Mouse (Mus musculus) neural tube, embryonic 11.5 days (tissue): ENCODE data around the gene Spata7. TPM values are rescaled to one million over a fixed set of nuclear protein-coding genes. Genes with fewer than 3 reads are reported as not detected.

Source experiments
- ATAC-seq: fragments of 200-750 bp; cut with Nextera tagmentation; 2 replicates; pipeline ENCODE4 v1.8.0; 2017; ENCODE audit warnings: moderate number of reproducible peaks, mild to moderate bottlenecking, moderate TSS enrichment, moderate library complexity; ENCODE audit not compliant: insufficient read depth, low FRiP score, low TSS enrichment
- DNase-seq: peaks from one replicate; pipeline ENCODE4 v3.0.0-alpha.2; 2015; ENCODE audit warnings: low spot score
- H3K27ac ChIP-seq: fragments of 300-500 bp; sonication (generic); 2 replicates; pipeline ENCODE4 v1.5.1; 2014; ENCODE audit warnings: low read depth, mild to moderate bottlenecking, low read length
- H3K27me3 ChIP-seq: fragments of 300-500 bp; sonication (generic); 2 replicates; pipeline ENCODE4 v1.6.1; 2014; ENCODE audit warnings: mild to moderate bottlenecking, low read length, mixed read lengths; ENCODE audit not compliant: control insufficient read depth, insufficient read depth
- H3K36me3 ChIP-seq: fragments of 300-500 bp; sonication (generic); 2 replicates; pipeline ENCODE4 v1.6.1; 2014; ENCODE audit warnings: mild to moderate bottlenecking, low read length, moderate library complexity, mixed read lengths; ENCODE audit not compliant: control insufficient read depth, insufficient read depth
- H3K4me1 ChIP-seq: fragments of 300-500 bp; sonication (generic); 2 replicates; pipeline ENCODE4 v1.6.1; 2014; ENCODE audit warnings: low read length, mixed read lengths; ENCODE audit not compliant: control insufficient read depth, insufficient read depth
- H3K4me2 ChIP-seq: fragments of 300-500 bp; sonication (generic); 2 replicates; pipeline ENCODE4 v1.6.1; 2014; ENCODE audit warnings: low read depth, mild to moderate bottlenecking, moderate library complexity
- H3K4me3 ChIP-seq: fragments of 300-500 bp; sonication (generic); 2 replicates; pipeline ENCODE4 v1.5.1; 2014; ENCODE audit warnings: low read depth, low read length
- H3K9ac ChIP-seq: fragments of 300-500 bp; sonication (generic); 2 replicates; pipeline ENCODE4 v1.6.1; 2014; ENCODE audit warnings: mild to moderate bottlenecking, low read length
- H3K9me3 ChIP-seq: fragments of 300-500 bp; sonication (generic); 2 replicates; pipeline ENCODE4 v1.6.1; 2016; ENCODE audit warnings: low read length; ENCODE audit not compliant: control insufficient read depth
- WGBS: fragments of 180-500 bp; shearing (Covaris S2); extraction: QIAGEN DNeasy Blood & Tissue Kit; methylation state at CpG from one replicate; pipeline ENCODE4 v1.1.7; 2014; 5-methylcytosine and 5-hydroxymethylcytosine counted together
- polyA plus RNA-seq: library from polyadenylated mRNA; unstranded; fragments of >200 nt; fragmentation: Nextera tagmentation; extraction: Ambion mirVana; gene quantifications from 2 replicates; pipeline ENCODE4 v1.2.1, GENCODE M21; 2014

Spata7 gene
- polyA plus RNA-seq, 1 experiment from 2014 or later = 19.5 TPM

- DNase-seq (no peak), ATAC-seq (no peak)
- H3K9ac ChIP-seq = no peak overlapping the region
- H3K4me1 ChIP-seq = no peaks in the 10 kb centered on the region
- H3K27ac ChIP-seq = no peak overlapping the region
- H3K9me3 ChIP-seq = no peaks in the 10 kb centered on the region
- 87% methylated on average over 15 of the region's 15 CpGs for WGBS
- H3K36me3 ChIP-seq = peaks cover 6% of the 10 kb centered on the region
- no peaks in the 10 kb centered on the region for H3K27me3 ChIP-seq
- no peak overlapping the region for H3K4me3 ChIP-seq
- H3K4me2 ChIP-seq = no peak overlapping the region
Observed at GRCm38 (mm10) chr12:98679906-98680305, 51.9 kb downstream of the Spata7 start.

- H3K27ac ChIP-seq = no peak overlapping the region
- no peaks in the 10 kb centered on the region for H3K4me1 ChIP-seq
- H3K4me2 ChIP-seq = no peak overlapping the region
- no peak for ATAC-seq
- H3K4me3 ChIP-seq = no peak overlapping the region
- no peaks in the 10 kb centered on the region for H3K27me3 ChIP-seq
- H3K9ac ChIP-seq = no peak overlapping the region
- no peak for DNase-seq
- 83% methylated on average over 15 of the region's 15 CpGs for WGBS
- no peaks in the 10 kb centered on the region for H3K9me3 ChIP-seq
- peaks cover 6% of the 10 kb centered on the region for H3K36me3 ChIP-seq
Observed at GRCm38 (mm10) chr12:98682196-98682595, 54.2 kb downstream of the Spata7 start.

GRCm38 (mm10) chr12:98683171-98683570 lies 55.2 kb downstream of the Spata7 start:
- Histone ChIP-seq H3K4me1 (no peaks in the 10 kb centered on the region), H3K27ac (no peak overlapping the region), H3K4me2 (no peak overlapping the region), H3K4me3 (no peak overlapping the region), H3K36me3 (peaks cover 7% of the 10 kb centered on the region), H3K9ac (no peak overlapping the region), H3K27me3 (no peaks in the 10 kb centered on the region), H3K9me3 (no peaks in the 10 kb centered on the region)
- DNase-seq (no peak), ATAC-seq (no peak)
- WGBS = 69% methylated on average over 11 of the region's 11 CpGs

- ATAC-seq (no peak), DNase-seq (no peak)
- 77% methylated on average over 6 of the region's 6 CpGs for WGBS
- Histone ChIP-seq H3K9ac (no peak overlapping the region), H3K4me1 (no peaks in the 10 kb centered on the region), H3K9me3 (no peaks in the 10 kb centered on the region), H3K27ac (no peak overlapping the region), H3K27me3 (no peaks in the 10 kb centered on the region), H3K36me3 (peaks cover 7% of the 10 kb centered on the region), H3K4me3 (no peak overlapping the region), H3K4me2 (no peak overlapping the region)
Observed at GRCm38 (mm10) chr12:98683574-98683973, 55.6 kb downstream of the Spata7 start.

- ATAC-seq (no peak), DNase-seq (no peak)
- no peak overlapping the region for H3K27ac ChIP-seq
- H3K9me3 ChIP-seq = no peaks in the 10 kb centered on the region
- no peaks in the 10 kb centered on the region for H3K4me1 ChIP-seq
- no peak overlapping the region for H3K4me2 ChIP-seq
- H3K36me3 ChIP-seq = peaks cover 4% of the 10 kb centered on the region
- no peak overlapping the region for H3K4me3 ChIP-seq
- H3K9ac ChIP-seq = no peak overlapping the region
- no peaks in the 10 kb centered on the region for H3K27me3 ChIP-seq
- 88% methylated on average over 8 of the region's 8 CpGs for WGBS
Observed at GRCm38 (mm10) chr12:98690230-98690629, 62.3 kb downstream of the Spata7 start.

- Histone ChIP-seq H3K36me3 (no peaks in the 10 kb centered on the region; the same call in 1 of the 2 replicates), H3K4me3 (no peak overlapping the region), H3K4me1 (no peaks in the 10 kb centered on the region), H3K27ac (no peak overlapping the region), H3K27me3 (no peaks in the 10 kb centered on the region), H3K9me3 (no peaks in the 10 kb centered on the region), H3K4me2 (no peak overlapping the region), H3K9ac (no peak overlapping the region)
- ATAC-seq (no peak), DNase-seq (no peak)
- WGBS = 89% methylated on average over 5 of the region's 5 CpGs
Observed at GRCm38 (mm10) chr12:98697202-98697601, 69.2 kb downstream of the Spata7 start.

GRCm38 (mm10) chr12:98701564-98701963 lies 73.6 kb downstream of the Spata7 start:
- DNase-seq (no peak), ATAC-seq (no peak)
- Histone ChIP-seq H3K4me2 (no peak overlapping the region), H3K4me1 (no peaks in the 10 kb centered on the region), H3K36me3 (peaks cover 2% of the 10 kb centered on the region; the same call in 1 of the 2 replicates), H3K27me3 (no peaks in the 10 kb centered on the region), H3K27ac (no peak overlapping the region), H3K9ac (no peak overlapping the region), H3K4me3 (no peak overlapping the region), H3K9me3 (no peaks in the 10 kb centered on the region)
- WGBS = 87% methylated on average over 9 of the region's 9 CpGs

GRCm38 (mm10) chr12:98703554-98703953 lies 75.6 kb downstream of the Spata7 start:
- Histone ChIP-seq H3K36me3 (peaks cover 2% of the 10 kb centered on the region; the same call in 1 of the 2 replicates), H3K27ac (no peak overlapping the region), H3K4me3 (no peak overlapping the region), H3K4me2 (no peak overlapping the region), H3K4me1 (no peaks in the 10 kb centered on the region), H3K9ac (no peak overlapping the region), H3K9me3 (no peaks in the 10 kb centered on the region), H3K27me3 (no peaks in the 10 kb centered on the region)
- DNase-seq (no peak), ATAC-seq (no peak)
- 75% methylated on average over 2 of the region's 2 CpGs for WGBS

- DNase-seq (no peak), ATAC-seq (no peak)
- no peaks in the 10 kb centered on the region for H3K9me3 ChIP-seq
- H3K4me1 ChIP-seq = no peaks in the 10 kb centered on the region
- WGBS = 78% methylated on average over 10 of the region's 10 CpGs
- H3K27me3 ChIP-seq = no peaks in the 10 kb centered on the region
- no peak overlapping the region for H3K4me2 ChIP-seq
- no peak overlapping the region for H3K27ac ChIP-seq
- no peak overlapping the region for H3K9ac ChIP-seq
- no peak overlapping the region for H3K4me3 ChIP-seq
- peaks cover 2% of the 10 kb centered on the region; the same call in 1 of the 2 replicates for H3K36me3 ChIP-seq
Observed at GRCm38 (mm10) chr12:98703961-98704360, 76.0 kb downstream of the Spata7 start.
